Mouse (Mus musculus) gastrocnemius, postnatal 25 days (tissue): ENCODE results near the gene Kctd21. TPM values are rescaled to one million over a fixed set of nuclear protein-coding genes. Genes with fewer than 3 reads are reported as not detected.

Experiments used
- DNase-seq: peaks from one replicate; pipeline ENCODE4 v3.0.0; 2022
- total RNA-seq, 2 experiments: library from RNA; stranded (reverse); gene quantifications; 1 replicate in 1 of 2; 2 replicates in 1 of 2; pipeline ENCODE4 v1.2.3; 2021

Gene Kctd21
- total RNA-seq, 2 experiments from 2014 or later = 2.9 to 3.8 TPM

- no peak for DNase-seq
Measured at GRCm38 (mm10) chr7:97348836-97349235, 16.7 kb downstream of the Kctd21 start.

GRCm38 (mm10) chr7:97349438-97349837, 17.3 kb downstream of the Kctd21 start:
- DNase-seq = no peak

- no peak for DNase-seq
Measured at GRCm38 (mm10) chr7:97350891-97351290, 18.8 kb downstream of the Kctd21 start.

- no peak for DNase-seq
Measured at GRCm38 (mm10) chr7:97351792-97352513, 19.8 kb downstream of the Kctd21 start.

GRCm38 (mm10) chr7:97353356-97353755, 21.2 kb downstream of the Kctd21 start:
- no peak for DNase-seq

GRCm38 (mm10) chr7:97355068-97355841, 23.1 kb downstream of the Kctd21 start:
- DNase-seq = no peak

- DNase-seq = no peak
Measured at GRCm38 (mm10) chr7:97356253-97356652, 24.1 kb downstream of the Kctd21 start.

GRCm38 (mm10) chr7:97356875-97357276, 24.7 kb downstream of the Kctd21 start:
- DNase-seq = peak; percentile 80

GRCm38 (mm10) chr7:97357840-97358239, 25.7 kb downstream of the Kctd21 start:
- no peak for DNase-seq

- no peak for DNase-seq
Measured at GRCm38 (mm10) chr7:97358347-97358746, 26.2 kb downstream of the Kctd21 start.

GRCm38 (mm10) chr7:97360166-97360565, 28.0 kb downstream of the Kctd21 start:
- DNase-seq = no peak

- no peak for DNase-seq
Measured at GRCm38 (mm10) chr7:97360955-97361354, 28.8 kb downstream of the Kctd21 start.

- no peak for DNase-seq
Measured at GRCm38 (mm10) chr7:97361467-97361866, 29.3 kb downstream of the Kctd21 start.

- DNase-seq = no peak
Measured at GRCm38 (mm10) chr7:97365887-97366286, 33.8 kb downstream of the Kctd21 start.

GRCm38 (mm10) chr7:97375101-97375500, 43.0 kb downstream of the Kctd21 start:
- DNase-seq = no peak

GRCm38 (mm10) chr7:97375906-97376305, 43.8 kb downstream of the Kctd21 start:
- no peak for DNase-seq

- DNase-seq = no peak
Measured at GRCm38 (mm10) chr7:97379304-97379703, 47.2 kb downstream of the Kctd21 start.

GRCm38 (mm10) chr7:97380500-97381123, 48.5 kb downstream of the Kctd21 start:
- no peak for DNase-seq

GRCm38 (mm10) chr7:97382661-97383060, 50.5 kb downstream of the Kctd21 start:
- no peak for DNase-seq

GRCm38 (mm10) chr7:97383496-97384132, 51.5 kb downstream of the Kctd21 start:
- no peak for DNase-seq

- peak; percentile 25 for DNase-seq
Measured at GRCm38 (mm10) chr7:97386106-97386805, 54.1 kb downstream of the Kctd21 start.

GRCm38 (mm10) chr7:97386806-97387370, 54.8 kb downstream of the Kctd21 start:
- DNase-seq = peak; percentile 75
